Mouse (Mus musculus): ENCODE measurements around the gene Dbp. TPM values are rescaled to one million over a fixed set of nuclear protein-coding genes. Genes with fewer than 3 reads are reported as not detected.

Dbp gene
- total RNA-seq, 2 experiments from 2014 or later: 22.6 to 25.1 TPM

- no peak for DNase-seq
Observed at GRCm38 (mm10) chr7:45695098-45695497, 9.8 kb upstream of the Dbp start.

DNA sequence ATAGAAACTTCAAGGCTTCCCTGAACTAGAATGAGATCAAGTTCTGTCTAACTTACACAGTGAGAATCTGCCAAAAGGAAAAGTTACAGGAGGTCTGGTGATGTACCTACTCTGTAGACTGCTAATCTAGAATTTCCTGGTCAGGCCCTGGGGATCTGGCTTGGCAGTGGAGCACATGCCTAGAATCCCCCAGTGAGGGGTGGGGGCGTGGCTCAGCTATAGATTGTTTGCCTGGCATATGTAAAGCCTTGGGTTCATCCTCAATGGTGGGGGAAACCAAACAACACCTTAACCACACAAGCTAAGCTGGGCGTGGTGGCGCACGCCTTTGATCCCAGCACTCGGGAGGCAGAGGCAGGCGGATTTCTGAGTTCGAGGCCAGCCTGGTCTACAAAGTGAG lies 7.0 kb upstream of the Dbp start:
- no peak for DNase-seq

GRCm38 (mm10) chr7:45699523-45700141 lies 5.3 kb upstream of the Dbp start, which contains the start of gene Car11:
Car11 (plus strand) TSS chr7:45699843.
- peak; percentile 33 for DNase-seq

DNA sequence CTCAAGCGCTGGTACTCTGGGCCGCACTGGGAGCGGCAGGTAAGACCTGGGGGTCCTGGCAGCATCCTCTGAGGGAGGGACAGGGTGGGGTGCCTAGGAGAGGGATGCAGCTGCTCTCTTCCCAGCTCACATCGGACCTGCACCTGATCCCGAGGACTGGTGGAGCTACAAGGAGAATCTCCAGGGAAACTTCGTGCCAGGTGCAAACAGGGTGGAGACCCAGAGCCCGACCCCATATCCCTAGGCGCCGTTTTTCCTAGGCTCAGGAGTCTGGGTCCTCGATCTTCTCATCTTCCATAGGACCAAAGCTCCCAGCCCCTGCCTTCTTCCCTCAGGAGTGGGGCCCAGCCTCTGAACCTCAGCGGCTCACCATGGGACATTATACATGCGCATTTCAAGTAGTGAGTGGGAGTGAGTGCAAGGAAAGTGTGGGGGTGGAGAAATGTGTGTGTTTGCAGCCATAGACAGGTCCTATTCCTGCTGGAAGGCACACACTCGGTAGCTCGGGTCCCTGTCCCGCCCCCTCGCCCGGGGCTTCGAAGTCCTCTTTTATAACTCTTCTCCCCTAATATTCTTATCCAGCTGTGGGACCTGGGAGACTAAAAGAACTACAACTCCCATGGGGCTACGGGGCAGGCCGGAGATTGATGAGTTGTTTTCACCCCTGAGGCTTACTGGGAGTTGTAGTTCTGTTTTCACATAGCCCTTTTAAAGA lies 4.4 kb upstream of the Dbp start:
- peak; percentile 79 for DNase-seq

DNA sequence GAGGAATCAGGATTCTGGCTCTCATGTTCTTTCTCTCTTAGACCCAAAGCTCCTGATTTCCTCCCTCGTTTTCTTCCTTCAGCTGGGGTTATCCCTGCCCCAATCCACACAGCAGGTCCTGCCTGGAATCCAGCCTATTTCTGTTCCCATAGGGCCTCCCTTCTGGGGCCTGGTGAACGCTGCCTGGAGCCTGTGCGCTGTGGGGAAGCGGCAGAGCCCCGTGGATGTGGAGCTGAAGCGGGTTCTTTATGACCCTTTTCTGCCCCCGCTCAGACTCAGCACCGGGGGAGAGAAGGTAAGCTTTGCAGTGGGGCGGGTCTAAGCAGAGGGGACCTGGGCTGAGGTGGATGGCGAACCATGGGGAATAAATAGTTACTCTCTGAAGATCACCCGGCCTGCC lies 3.8 kb upstream of the Dbp start:
- peak; percentile 57 for DNase-seq

- DNase-seq: no peak
Observed at GRCm38 (mm10) chr7:45701607-45702006, 3.3 kb upstream of the Dbp start.

DNA sequence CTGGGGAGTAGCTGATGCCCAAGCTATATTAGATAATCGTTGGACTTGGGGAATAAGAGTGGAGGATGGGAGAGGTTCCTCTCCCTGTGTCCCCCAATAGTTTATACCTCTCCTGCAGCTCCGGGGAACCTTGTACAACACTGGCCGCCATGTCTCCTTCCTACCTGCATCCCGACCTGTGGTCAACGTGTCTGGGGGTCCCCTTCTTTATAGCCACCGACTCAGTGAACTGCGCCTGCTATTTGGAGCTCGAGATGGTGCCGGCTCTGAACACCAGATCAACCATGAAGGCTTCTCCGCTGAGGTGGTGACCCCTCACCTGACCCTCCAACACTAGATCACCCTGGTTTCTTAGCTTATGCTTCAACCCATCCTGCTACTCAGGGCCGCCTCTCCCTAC lies 2.6 kb upstream of the Dbp start:
- no peak for DNase-seq

DNA sequence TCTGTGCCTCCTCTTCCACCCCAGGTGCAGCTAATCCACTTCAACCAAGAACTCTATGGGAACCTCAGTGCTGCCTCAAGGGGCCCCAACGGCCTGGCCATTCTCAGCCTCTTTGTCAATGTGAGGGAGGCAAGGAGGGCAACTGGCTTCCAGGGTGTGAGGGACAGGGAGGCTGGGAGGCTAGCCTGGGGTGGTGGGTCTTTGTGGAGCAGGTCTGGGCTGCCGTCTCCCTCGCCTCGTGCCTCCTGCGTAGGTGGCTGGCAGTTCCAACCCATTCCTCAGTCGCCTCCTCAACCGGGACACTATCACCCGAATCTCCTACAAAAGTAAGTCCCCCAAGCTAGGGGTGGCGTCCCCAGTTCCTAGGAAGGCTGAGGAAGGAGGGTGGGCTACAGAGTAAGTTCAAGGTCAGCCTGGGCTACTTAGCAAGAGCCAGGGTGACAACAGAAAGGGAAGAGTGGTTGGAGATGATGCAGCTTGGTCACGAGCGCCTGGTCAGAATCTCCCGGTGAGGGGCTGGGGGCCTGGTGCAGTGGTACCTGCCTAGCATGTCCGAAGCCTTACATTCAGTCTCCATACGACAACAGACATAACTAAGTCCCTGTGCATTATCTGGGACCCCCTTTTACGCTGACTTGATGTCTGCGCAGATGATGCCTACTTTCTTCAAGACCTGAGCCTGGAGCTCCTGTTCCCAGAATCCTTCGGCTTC lies 1.9 kb upstream of the Dbp start:
- no peak for DNase-seq

- no peak for DNase-seq
Observed at GRCm38 (mm10) chr7:45703521-45704033, 1.3 kb upstream of the Dbp start.

DNA sequence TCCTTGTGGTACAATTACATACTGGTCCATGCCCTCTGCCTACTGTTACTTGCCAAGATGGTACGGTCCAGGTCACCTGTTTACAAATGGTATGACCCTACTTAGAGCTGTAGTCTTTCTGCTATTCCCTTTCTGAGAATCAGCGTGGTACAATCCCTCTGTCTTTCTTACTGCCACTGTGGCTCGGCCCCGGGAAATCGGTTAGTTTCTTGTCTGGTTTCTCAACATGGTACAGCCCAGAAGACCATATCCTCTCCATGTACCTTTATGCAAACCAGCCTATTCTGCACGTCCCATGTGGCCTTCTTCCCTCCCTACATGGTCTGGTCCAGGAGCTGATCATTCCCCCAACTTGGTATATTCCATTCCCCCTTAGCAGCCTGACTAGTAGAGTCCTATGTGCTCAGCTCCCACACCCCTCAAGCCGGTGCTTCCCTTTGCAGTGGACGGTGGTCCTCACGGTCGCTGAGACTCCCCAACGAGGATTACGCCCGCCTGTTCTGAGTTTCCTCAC lies 785 bp upstream of the Dbp start:
- DNase-seq: peak; percentile 67

GRCm38 (mm10) chr7:45705443-45705864 lies 566 bp downstream of the Dbp start:
- peak; percentile 47 for DNase-seq

DNA sequence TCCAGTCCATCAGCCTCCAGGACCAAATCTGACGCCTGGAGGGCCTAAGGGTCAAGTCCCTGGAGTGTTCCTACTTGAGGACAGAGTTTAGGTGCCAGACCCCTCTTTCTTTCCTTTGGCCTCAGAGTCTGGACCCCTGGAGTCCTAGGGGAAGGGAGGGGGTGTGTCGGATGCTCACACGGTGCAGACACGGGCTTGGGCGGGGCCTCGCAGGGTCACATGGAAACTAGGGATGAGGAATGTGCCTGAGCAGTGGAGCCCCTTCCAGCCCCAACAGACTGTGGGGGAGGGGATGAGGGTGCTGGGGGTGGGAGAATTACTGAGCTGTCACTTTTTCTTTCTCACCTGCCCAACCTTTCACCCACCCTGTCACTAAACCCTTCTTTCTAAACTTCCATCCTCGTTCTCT lies 989 bp downstream of the Dbp start:
- DNase-seq: peak; percentile 84

DNA sequence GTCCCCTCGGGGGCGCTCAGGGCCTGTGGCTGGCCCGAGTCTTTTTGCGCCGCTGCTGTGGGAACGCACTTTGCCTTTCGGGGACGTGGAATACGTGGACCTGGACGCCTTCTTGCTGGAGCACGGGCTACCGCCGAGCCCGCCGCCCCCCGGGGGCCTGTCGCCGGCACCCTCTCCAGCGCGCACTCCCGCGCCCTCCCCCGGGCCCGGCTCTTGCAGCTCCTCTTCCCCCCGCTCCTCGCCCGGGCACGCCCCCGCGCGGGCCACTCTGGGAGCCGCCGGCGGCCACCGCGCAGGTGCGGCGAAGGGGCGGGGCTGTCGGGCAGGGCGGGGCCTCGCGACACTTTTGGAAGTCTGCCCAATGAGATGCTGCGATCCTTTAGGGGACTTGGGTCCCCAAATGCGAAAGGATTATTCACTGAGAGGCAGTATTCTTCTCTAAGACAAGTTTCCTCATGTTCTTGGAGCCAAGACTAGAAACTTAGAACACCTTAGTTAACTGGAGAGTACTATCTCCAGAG lies 1.9 kb downstream of the Dbp start:
- peak; percentile 93 for DNase-seq

- peak; percentile 97 for DNase-seq
Observed at GRCm38 (mm10) chr7:45707375-45707967, 2.6 kb downstream of the Dbp start.

DNA sequence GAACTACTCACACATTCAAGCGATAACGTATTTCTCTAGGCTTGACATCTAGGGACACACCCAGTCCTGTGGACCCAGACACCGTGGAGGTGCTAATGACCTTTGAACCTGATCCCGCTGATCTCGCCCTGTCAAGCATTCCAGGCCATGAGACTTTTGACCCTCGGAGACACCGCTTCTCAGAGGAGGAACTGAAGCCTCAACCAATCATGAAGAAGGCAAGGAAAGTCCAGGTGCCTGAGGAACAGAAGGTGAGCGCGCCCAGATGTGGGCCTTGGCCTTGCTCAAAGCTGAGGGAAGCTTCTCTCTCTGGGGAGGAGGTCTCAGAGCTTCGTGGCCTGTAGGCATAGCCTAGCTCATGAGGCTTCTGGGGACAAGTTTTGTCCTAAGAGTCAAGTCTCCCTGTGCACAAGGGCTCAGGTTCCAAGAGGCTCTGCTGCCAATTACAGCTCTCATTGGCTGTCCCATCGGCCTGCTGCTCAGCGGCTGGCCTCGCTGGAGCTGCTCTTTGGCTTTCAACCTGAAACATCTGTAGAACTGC lies 3.4 kb downstream of the Dbp start:
- peak; percentile 40 for DNase-seq

- peak; percentile 17 for DNase-seq
Observed at GRCm38 (mm10) chr7:45709036-45709435, 4.1 kb downstream of the Dbp start.

GRCm38 (mm10) chr7:45709677-45710355 lies 4.9 kb downstream of the Dbp start:
- DNase-seq: no peak

DNA sequence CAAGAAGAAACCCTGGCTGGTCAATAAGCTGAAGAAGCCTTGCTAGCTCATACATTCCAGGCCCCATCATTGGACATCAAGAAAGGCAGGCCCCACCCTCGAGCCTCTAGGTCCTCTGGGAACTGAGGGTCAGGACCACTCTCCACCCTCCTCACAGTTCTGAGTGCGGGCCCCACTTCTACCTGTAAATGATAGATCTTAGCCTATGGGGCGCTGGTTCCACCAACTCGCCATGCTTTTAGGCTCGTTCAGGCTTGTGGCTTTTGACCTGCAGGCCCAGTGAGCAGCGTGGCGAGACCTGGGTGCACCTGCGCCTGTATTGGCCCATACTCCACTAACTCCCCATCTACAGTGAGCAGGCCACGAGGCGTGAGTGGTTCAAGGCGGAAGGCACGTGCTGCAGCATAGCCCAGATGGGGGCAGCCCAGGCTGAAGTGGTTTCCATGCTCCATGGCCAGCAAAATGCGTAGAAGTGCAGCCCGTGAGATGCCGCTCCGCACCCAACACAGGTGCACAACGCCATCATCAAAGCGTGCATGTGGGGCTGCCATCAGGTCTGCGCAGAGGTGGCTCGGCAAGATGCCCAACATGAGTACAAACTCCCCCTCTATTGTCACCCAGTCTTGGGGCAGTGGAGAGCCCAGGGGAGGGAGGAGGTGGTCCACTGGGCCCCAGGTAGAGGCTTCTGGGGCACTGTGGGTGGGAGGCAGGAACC lies 5.7 kb downstream of the Dbp start:
- no peak for DNase-seq

- DNase-seq: no peak
Observed at GRCm38 (mm10) chr7:45711316-45712021, 6.6 kb downstream of the Dbp start.
